Mouse (Mus musculus): ENCODE data around the gene Stpg4.

DNA sequence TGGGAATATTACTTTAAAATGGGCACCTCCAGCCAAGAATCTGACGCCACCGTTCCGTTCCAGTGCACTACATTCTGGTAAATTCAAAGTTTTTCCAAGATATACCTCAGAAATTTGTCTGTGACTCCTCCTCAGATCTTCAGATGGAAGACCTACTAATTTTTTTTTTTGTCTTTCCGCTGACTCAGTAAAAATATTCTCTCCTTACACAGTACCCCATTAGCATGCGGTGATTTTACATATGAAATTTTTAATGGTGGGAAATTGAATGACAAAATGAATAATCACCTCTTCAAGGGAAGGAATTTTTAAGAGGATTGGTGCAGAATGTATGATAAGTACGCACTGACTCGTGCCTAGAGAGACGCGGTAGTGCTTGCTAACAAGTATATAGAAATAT lies 20.8 kb upstream of the Stpg4 start:
- TF ChIP-seq CTCF (IDR thresholded peaks at IDR 0.05; ENCODE audit: extremely low read depth, insufficient read depth, insufficient read length, insufficient replicate concordance) (no peak), POLR2A (IDR thresholded peaks at IDR 0.05; ENCODE audit: low read depth, low read length) (no peak)

All from spleen, adult 2 months (tissue).